Mouse (Mus musculus): ENCODE results near the gene Fam129a.

DNA sequence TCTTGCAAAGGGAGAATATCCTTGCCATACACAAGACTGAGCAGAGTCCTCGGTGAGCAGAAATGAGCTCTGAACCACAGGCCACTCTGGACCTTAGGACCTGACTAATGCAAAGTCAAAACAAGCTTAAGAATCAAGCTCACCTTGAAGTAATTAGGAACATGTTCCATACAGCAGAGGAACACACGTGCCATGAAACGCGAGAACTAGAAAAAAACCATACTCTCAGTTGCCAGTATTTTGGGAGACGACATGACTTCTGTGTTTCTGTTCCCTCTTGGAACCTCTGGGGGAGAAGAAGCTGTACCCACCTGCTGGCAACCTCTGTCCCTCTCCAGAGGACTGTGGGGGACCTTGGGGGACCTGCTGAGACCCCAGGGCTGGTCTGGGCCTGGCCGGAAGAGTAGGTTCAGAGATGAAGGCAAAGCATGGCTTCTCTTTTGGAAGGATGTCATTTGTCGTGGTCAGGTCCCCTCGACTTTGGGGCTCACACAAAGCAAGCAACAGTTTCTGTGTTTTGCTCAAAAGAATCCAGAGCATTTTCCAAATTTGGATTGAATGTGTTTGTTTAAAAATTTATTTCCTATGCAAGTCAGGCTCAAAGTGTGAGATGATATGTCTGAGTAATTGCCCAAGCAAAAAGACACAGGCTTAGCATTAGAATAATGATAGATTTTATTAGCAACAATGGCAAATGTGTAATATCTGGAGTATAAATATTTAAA, 12.6 kb downstream of the Fam129a start:
- TF ChIP-seq POLR2A (IDR thresholded peaks at IDR 0.05; ENCODE audit: insufficient read depth, low read length) = no peak
- no peak for TF ChIP-seq CTCF (IDR thresholded peaks at IDR 0.05; ENCODE audit: low read depth, low read length)
- TF ChIP-seq EP300 (IDR thresholded peaks at IDR 0.05; ENCODE audit: insufficient read depth, low read depth, low read length) = no peak

Measured in ES-Bruce4 (cell line).